Mouse (Mus musculus) G1E (cell line): ENCODE measurements at regions not wholly inside any gene's neighbourhood (a gene's known extent, or its start where the extent isn't known, plus 50 kb on each side); places are given as distances from the start of the nearest gene placed in this dataset.

ENCODE experiments used
- CTCF ChIP-seq: IDR thresholded peaks from 2 replicates; pipeline ENCODE4 v1.5.1; 2012; ENCODE audit warnings: low read depth, low read length, inconsistent platforms, mixed read lengths
- GATA1 ChIP-seq: IDR thresholded peaks from 2 replicates; pipeline ENCODE4 v1.6.1; 2012; ENCODE audit warnings: borderline replicate concordance, low read length, inconsistent platforms, mixed read lengths
- TAL1 ChIP-seq: conservative IDR thresholded peaks from 2 replicates; pipeline ENCODE4 v1.6.1; 2012; ENCODE audit warnings: low read depth, low read length, inconsistent platforms, mixed read lengths

DNA sequence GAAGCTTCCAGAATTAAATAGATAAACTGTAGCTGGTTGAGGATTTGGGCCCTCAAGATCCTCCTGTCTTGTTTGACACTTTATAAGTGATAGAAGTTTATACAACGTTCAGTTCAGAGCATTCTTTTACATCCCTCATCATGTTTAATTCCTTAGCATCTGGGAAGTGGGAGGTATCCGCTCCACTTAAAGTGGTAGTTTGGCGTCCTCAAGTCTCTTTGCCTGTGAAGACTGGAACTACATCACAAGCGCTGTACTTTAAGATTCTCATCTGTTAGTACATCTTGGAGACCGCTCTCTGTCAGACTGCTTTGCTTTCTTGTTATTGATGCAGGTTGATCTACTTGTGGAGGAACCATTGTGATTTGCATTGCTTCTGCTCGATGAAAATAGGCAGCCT, 459.1 kb upstream of the Sall1 start:
- TF ChIP-seq CTCF (no peak), TAL1 (no peak), GATA1 (no peak)
